Comparison of ENCODE assay signal across 9 mouse cellular contexts in genomic region chr8:71477196-71477845, GRCm38 (mm10). TPM values are rescaled to one million over a fixed set of nuclear protein-coding genes. Genes with fewer than 3 reads are reported as not detected.
DNase-seq lines count a peak whose midpoint lies in the region; ATAC-seq and TF ChIP-seq lines count a peak whose summit lies in the region.
"Had no signal": no experiment of that assay in that cellular context is flagged by ENCODE, and none has a peak within 500 bp of the region (broad histone marks: within the 10 kb centered on the region; RNA-seq: fewer than 3 reads in every experiment).

No protein-coding gene starts in this region.

- H3K4me3 ChIP-seq in cerebellum, adult 2 months (replicated peaks; ENCODE audit: insufficient read depth, low read depth, low read length), result peak overlapping the region; percentile 64
- H3K4me3 ChIP-seq in testis, adult 2 months (ENCODE audit: control insufficient read depth, low read depth, low read length), result no peak overlapping the region
- H3K4me3 ChIP-seq in heart, embryonic 15.5 days, result peak overlapping the region; percentile 74
- peak overlapping the region; percentile 55; the same call in 1 of the 2 replicates for H3K4me3 ChIP-seq in liver, postnatal 0 days (ENCODE audit: low read depth, low read length)

- TF ChIP-seq POLR2A in cerebellum, adult 2 months (IDR thresholded peaks at IDR 0.05; ENCODE audit: borderline replicate concordance, insufficient read depth, low read length), result no peak
- TF ChIP-seq POLR2A in testis, adult 2 months (IDR thresholded peaks at IDR 0.05; ENCODE audit: control insufficient read depth, low read depth, low read length), result no peak

- peak overlapping the region; percentile 94 for H3K4me2 ChIP-seq in heart, embryonic 15.5 days
- H3K4me2 ChIP-seq in liver, postnatal 0 days (ENCODE audit: low read depth, low read length), result peak overlapping the region; percentile 90

- no peak for ATAC-seq in heart, embryonic 15.5 days (replicated peaks; ENCODE audit: insufficient number of reproducible peaks, insufficient read depth, low FRiP score, low read depth)
- ATAC-seq in liver, postnatal 0 days, result no peak

- H3K36me3 ChIP-seq in testis, adult 2 months (ENCODE audit: control insufficient read depth, insufficient read depth, low read length), result no peaks in the 10 kb centered on the region
- peaks cover 23% of the 10 kb centered on the region for H3K36me3 ChIP-seq in heart, embryonic 15.5 days
- H3K36me3 ChIP-seq in liver, postnatal 0 days (replicated peaks; ENCODE audit: insufficient read depth, low read length), result peaks cover 31% of the 10 kb centered on the region

- no peak for DNase-seq in cerebellum, adult 2 months
- no peak for DNase-seq in cerebellum, adult 11 months
- DNase-seq in testis, postnatal 14 days (ENCODE audit: low spot score), result no peak
- no peak for DNase-seq in liver, postnatal 0 days
- peak; percentile 51 for DNase-seq in thymus, postnatal 14 days
- DNase-seq in urinary bladder, postnatal 36 days (ENCODE audit: low spot score in 2 of 2), result no peak

- H3K9ac ChIP-seq in heart, embryonic 15.5 days, result peak overlapping the region; percentile 81; the same call in 1 of the 2 replicates
- H3K9ac ChIP-seq in liver, postnatal 0 days (replicated peaks), result no peak overlapping the region

- 0 out of 2 replicates have a peak overlapping the region, but pooled peaks have one; percentile 42 for H3K27ac ChIP-seq in cerebellum, adult 2 months (ENCODE audit: insufficient read depth, low read length)
- H3K27ac ChIP-seq in testis, adult 2 months (ENCODE audit: control insufficient read depth, insufficient read depth, low read depth, low read length), result no peak overlapping the region
- peak overlapping the region; percentile 90; the same call in 1 of the 2 replicates for H3K27ac ChIP-seq in heart, embryonic 15.5 days
- no peak overlapping the region for H3K27ac ChIP-seq in liver, postnatal 0 days (ENCODE audit: low read depth)

- peaks cover 15% of the 10 kb centered on the region for H3K4me1 ChIP-seq in cerebellum, adult 2 months (ENCODE audit: control insufficient read depth, insufficient read depth, low read length)
- peaks cover 28% of the 10 kb centered on the region for H3K4me1 ChIP-seq in testis, adult 2 months (ENCODE audit: control insufficient read depth, insufficient read depth, low read length)
- peaks cover 14% of the 10 kb centered on the region for H3K4me1 ChIP-seq in heart, embryonic 15.5 days (replicated peaks)
- H3K4me1 ChIP-seq in liver, postnatal 0 days (ENCODE audit: insufficient read depth), result no peaks in the 10 kb centered on the region; the same call in 1 of the 2 replicates

- TF ChIP-seq CTCF in cerebellum, adult 2 months (IDR thresholded peaks at IDR 0.05; ENCODE audit: borderline replicate concordance, insufficient read depth, low read depth, low read length), result peak; percentile 58
- TF ChIP-seq CTCF in testis, adult 2 months (IDR thresholded peaks at IDR 0.05; ENCODE audit: control insufficient read depth, insufficient read depth, insufficient replicate concordance, low read depth, low read length), result peak; percentile 55; the same call in 1 of the 2 replicates
- peak; percentile 67 for TF ChIP-seq CTCF in liver, postnatal 0 days (IDR thresholded peaks at IDR 0.05; ENCODE audit: low read depth)

- H3K9me3 ChIP-seq in heart, embryonic 15.5 days (replicated peaks), result no peaks in the 10 kb centered on the region
- no peaks in the 10 kb centered on the region for H3K9me3 ChIP-seq in liver, postnatal 0 days (ENCODE audit: low read length)

- WGBS in cerebellum, adult 2 months, result 46% methylated on average over 14 of the region's 14 CpGs
- 49% methylated on average over 14 of the region's 14 CpGs for WGBS in heart, embryonic 15.5 days
- WGBS in liver, postnatal 0 days (ENCODE audit: insufficient replicate concordance), result 46% methylated on average over 14 of the region's 14 CpGs

- H3K27me3 ChIP-seq in cerebellum, adult 2 months (ENCODE audit: control insufficient read depth, insufficient read depth, low read length), result no peaks in the 10 kb centered on the region
- no peaks in the 10 kb centered on the region for H3K27me3 ChIP-seq in testis, adult 2 months (ENCODE audit: control insufficient read depth, insufficient read depth, low read length)
- H3K27me3 ChIP-seq in heart, embryonic 15.5 days, result peaks cover 22% of the 10 kb centered on the region
- H3K27me3 ChIP-seq in liver, postnatal 0 days (ENCODE audit: insufficient read depth, low read length), result no peaks in the 10 kb centered on the region; the same call in 1 of the 2 replicates
- H3K27me3 ChIP-seq: Patski had no signal

- TF ChIP-seq EP300 in liver, postnatal 0 days (IDR thresholded peaks at IDR 0.05; ENCODE audit: low read depth), result no peak

RNA-seq across cellular contexts. Expression of gene Dda1, which starts 8.3 kb away (rescaled TPM):
- 119 and 121 TPM in 2 replicates for polyA plus RNA-seq in cerebellum, adult 2 months (2012; rRNA removed)
- polyA plus RNA-seq in testis, adult 2 months (2012; rRNA removed), result 136 and 152 TPM in 2 replicates
- 68.4 and 84.1 TPM in 2 replicates for polyA plus RNA-seq in heart, embryonic 15.5 days (2015; fragmentation: Nextera tagmentation; extraction: Ambion mirVana)
- polyA plus RNA-seq in liver, postnatal 0 days (2015; fragmentation: Nextera tagmentation; extraction: Ambion mirVana), result 30.3 and 31.0 TPM in 2 replicates

RNA-seq across cellular contexts. Expression of gene Ano8, which starts 8.4 kb away (rescaled TPM):
- 76.2 and 81.8 TPM in 2 replicates for polyA plus RNA-seq in cerebellum, adult 2 months (2012; rRNA removed)
- polyA plus RNA-seq in testis, adult 2 months (2012; rRNA removed), result 0.99 and 1.2 TPM in 2 replicates
- 0.81 and 1.9 TPM in 2 replicates for polyA plus RNA-seq in heart, embryonic 15.5 days (2015; fragmentation: Nextera tagmentation; extraction: Ambion mirVana)
- polyA plus RNA-seq in liver, postnatal 0 days (2015; fragmentation: Nextera tagmentation; extraction: Ambion mirVana), result 0.14 and 0.27 TPM in 2 replicates

RNA-seq across cellular contexts. Expression of gene Gtpbp3, which starts 10.6 kb away (rescaled TPM):
- 33.3 and 34.7 TPM in 2 replicates for polyA plus RNA-seq in cerebellum, adult 2 months (2012; rRNA removed)
- polyA plus RNA-seq in testis, adult 2 months (2012; rRNA removed), result 6.1 and 6.3 TPM in 2 replicates
- 10.5 and 11.8 TPM in 2 replicates for polyA plus RNA-seq in heart, embryonic 15.5 days (2015; fragmentation: Nextera tagmentation; extraction: Ambion mirVana)
- 4.5 and 4.9 TPM in 2 replicates for polyA plus RNA-seq in liver, postnatal 0 days (2015; fragmentation: Nextera tagmentation; extraction: Ambion mirVana)

RNA-seq across cellular contexts. Expression of gene Mrpl34, which starts 12.6 kb away (rescaled TPM):
- polyA plus RNA-seq in cerebellum, adult 2 months (2012; rRNA removed), result 68.5 and 75.4 TPM in 2 replicates
- polyA plus RNA-seq in testis, adult 2 months (2012; rRNA removed), result 14.2 and 19.5 TPM in 2 replicates
- polyA plus RNA-seq in heart, embryonic 15.5 days (2015; fragmentation: Nextera tagmentation; extraction: Ambion mirVana), result 149 and 188 TPM in 2 replicates
- polyA plus RNA-seq in liver, postnatal 0 days (2015; fragmentation: Nextera tagmentation; extraction: Ambion mirVana), result 119 and 120 TPM in 2 replicates

RNA-seq across cellular contexts. Expression of gene Abhd8, which starts 13.9 kb away (rescaled TPM):
- polyA plus RNA-seq in cerebellum, adult 2 months (2012; rRNA removed), result 392 TPM in 2 replicates
- 231 and 283 TPM in 2 replicates for polyA plus RNA-seq in testis, adult 2 months (2012; rRNA removed)
- 34.6 and 45.0 TPM in 2 replicates for polyA plus RNA-seq in heart, embryonic 15.5 days (2015; fragmentation: Nextera tagmentation; extraction: Ambion mirVana)
- polyA plus RNA-seq in liver, postnatal 0 days (2015; fragmentation: Nextera tagmentation; extraction: Ambion mirVana), result 4.5 and 5.0 TPM in 2 replicates

Comparison
In these comparisons a context has a peak if more than half of its experiments do, and no peak if none do; other contexts are left out.
1. H3K27ac ChIP-seq: peak in cerebellum, adult 2 months (single experiment) and heart, embryonic 15.5 days (single experiment); none in testis, adult 2 months (single experiment) and liver, postnatal 0 days (single experiment).
2. RNA of gene Ano8, which starts 8.4 kb away (polyA plus RNA-seq): 76.2 to 81.8 TPM in cerebellum, adult 2 months; 0.99 to 1.2 TPM in testis, adult 2 months, 0.81 to 1.9 TPM in heart, embryonic 15.5 days and 0.14 to 0.27 TPM in liver, postnatal 0 days; every median in the first group is over 10 times any median in the second.
3. Peak in every context shown above with its lines, with median percentiles within 50 percentile points of each other: CTCF ChIP-seq.